13 mouse cellular contexts compared by ENCODE assay signal in genomic region chr14:60630981-60631380, GRCm38 (mm10). TPM values are rescaled to one million over a fixed set of nuclear protein-coding genes. Genes with fewer than 3 reads are reported as not detected.
DNase-seq lines count a peak whose midpoint lies in the region.
"Had no signal": no experiment of that assay in that cellular context is flagged by ENCODE, and none has a peak within 500 bp of the region (broad histone marks: within the 10 kb centered on the region; RNA-seq: fewer than 3 reads in every experiment).

No protein-coding gene starts in this region.

- peak; percentile 69 to 88 for DNase-seq in adrenal gland, adult (ENCODE audit: inconsistent age in 2 of 2, low spot score in 1 of 2)
- DNase-seq in adrenal gland, adult 18-20 months (ENCODE audit: low spot score in 2 of 2): no peak
- peak; percentile 60 for DNase-seq in adrenal gland, postnatal 14 days
- DNase-seq in adrenal gland, postnatal 4 days (ENCODE audit: low spot score in 2 of 2): no peak
- peak; percentile 40 for DNase-seq in heart, adult 11 months
- no peak for DNase-seq in heart, adult 9 months (ENCODE audit: low spot score in 2 of 2)
- DNase-seq: B cell, adult 2 months; cerebellum, adult 11-12 months; cerebellum, adult 2 months; cerebellum, adult 9-10 months; cerebellum, postnatal 10 days; cerebellum, postnatal 25 days; forebrain, postnatal 0 days had no signal

RNA-seq across cellular contexts. Expression of gene Spata13, which starts 2.8 kb away (rescaled TPM):
- 100 to 1,000 TPM in 1 of 2 experiments, 10 to 100 TPM in 1; 95.8 to 130 TPM for total RNA-seq in adrenal gland, adult 18-20 months (2021)
- total RNA-seq in adrenal gland, postnatal 14 days (2021): 110 and 120 TPM in 2 replicates
- 100 to 1,000 TPM; 140 to 145 TPM for total RNA-seq in adrenal gland, postnatal 4 days (2021)

Comparison
In these comparisons a context has a peak if more than half of its experiments do, and no peak if none do; other contexts are left out.
1. DNase-seq: peak in adrenal gland, adult (2 of 2), adrenal gland, postnatal 14 days (single experiment) and heart, adult 11 months (single experiment); none in adrenal gland, adult 18-20 months (0 of 2), adrenal gland, postnatal 4 days (0 of 2) and heart, adult 9 months (0 of 2).